Mouse (Mus musculus): Measurements from ENCODE around the gene Defb6.

The Defb6 gene

GRCm38 (mm10) chr8:19225161-19225560 is at the start of gene Defb6:
Gene Defb6 (plus strand): TSS chr8:19225478.
- DNase-seq, result no peak

GRCm38 (mm10) chr8:19238101-19238500 is 12.8 kb downstream of the Defb6 start:
- DNase-seq, result no peak

- DNase-seq, result no peak
Observed at GRCm38 (mm10) chr8:19239616-19240015, 14.3 kb downstream of the Defb6 start, which contains the start of gene Defb46. Gene Defb46 (plus strand): TSS chr8:19239916.

- no peak for DNase-seq
Observed at GRCm38 (mm10) chr8:19247280-19247679, 22.0 kb downstream of the Defb6 start, which contains the start of gene Defb5. Gene Defb5 (plus strand): TSS chr8:19247580.

GRCm38 (mm10) chr8:19258136-19258535 is 32.9 kb downstream of the Defb6 start:
- no peak for DNase-seq

- DNase-seq, result no peak
Observed at GRCm38 (mm10) chr8:19259667-19260066, 34.4 kb downstream of the Defb6 start.

Measured in kidney, postnatal 10 days (tissue).